Mouse (Mus musculus): Measurements from ENCODE around the gene Prrt1.

The Prrt1 gene

DNA sequence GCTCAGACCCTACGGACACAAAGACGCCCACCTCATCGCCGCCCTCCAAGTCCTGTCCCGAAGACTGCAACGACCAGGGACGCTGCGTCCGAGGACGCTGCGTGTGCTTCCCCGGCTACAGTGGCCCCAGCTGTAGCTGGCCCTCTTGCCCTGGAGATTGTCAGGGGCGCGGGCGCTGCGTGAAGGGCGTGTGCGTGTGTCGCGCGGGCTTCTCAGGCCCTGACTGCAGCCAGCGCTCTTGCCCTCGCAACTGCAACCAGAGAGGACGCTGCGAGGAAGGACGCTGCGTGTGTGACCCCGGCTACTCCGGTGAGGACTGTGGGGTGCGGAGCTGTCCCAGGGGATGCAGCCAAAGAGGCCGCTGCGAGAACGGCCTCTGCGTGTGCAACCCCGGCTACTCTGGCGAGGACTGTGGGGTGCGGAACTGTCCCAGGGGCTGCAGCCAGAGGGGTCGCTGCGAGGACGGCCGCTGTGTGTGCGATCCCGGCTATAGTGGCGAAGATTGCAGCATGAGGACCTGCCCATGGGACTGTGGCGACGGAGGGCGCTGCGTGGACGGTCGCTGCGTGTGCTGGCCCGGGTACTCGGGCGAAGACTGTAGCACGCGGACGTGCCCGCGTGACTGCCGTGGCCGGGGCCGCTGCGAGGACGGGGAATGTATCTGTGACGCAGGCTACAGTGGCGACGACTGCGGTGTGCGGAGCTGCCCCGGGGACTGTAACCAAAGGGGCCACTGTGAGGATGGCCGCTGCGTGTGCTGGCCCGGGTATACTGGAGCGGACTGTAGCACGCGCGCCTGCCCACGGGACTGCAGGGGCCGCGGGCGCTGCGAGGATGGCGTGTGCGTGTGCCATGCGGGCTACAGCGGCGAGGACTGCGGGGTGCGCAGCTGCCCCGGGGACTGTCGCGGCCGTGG, 42.1 kb downstream of the Prrt1 start:
- no peak for DNase-seq (ENCODE audit: low read depth, low spot score)

GRCm38 (mm10) chr17:34672246-34672792, 43.0 kb downstream of the Prrt1 start:
- no peak for DNase-seq (ENCODE audit: low read depth, low spot score)

DNA sequence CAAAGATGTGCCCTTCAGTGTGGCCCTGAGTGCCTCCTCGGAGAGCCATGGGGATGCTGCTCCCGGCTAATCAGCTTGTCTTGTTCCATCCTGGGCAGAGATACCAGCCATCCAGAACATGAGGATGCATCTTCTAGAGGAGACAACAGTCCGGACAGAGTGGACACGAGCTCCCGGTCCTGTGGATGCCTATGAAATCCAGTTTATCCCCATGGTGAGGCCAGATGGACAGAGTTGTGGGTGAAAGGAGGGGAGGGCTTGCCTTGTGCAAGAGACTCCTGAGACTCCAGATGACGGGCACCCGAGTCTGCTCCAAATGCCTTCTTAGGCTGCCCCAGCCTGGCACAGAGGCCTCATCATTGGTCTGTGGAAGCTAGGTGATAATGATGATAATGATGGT, 43.8 kb downstream of the Prrt1 start:
- DNase-seq (ENCODE audit: low read depth, low spot score) = no peak

DNA sequence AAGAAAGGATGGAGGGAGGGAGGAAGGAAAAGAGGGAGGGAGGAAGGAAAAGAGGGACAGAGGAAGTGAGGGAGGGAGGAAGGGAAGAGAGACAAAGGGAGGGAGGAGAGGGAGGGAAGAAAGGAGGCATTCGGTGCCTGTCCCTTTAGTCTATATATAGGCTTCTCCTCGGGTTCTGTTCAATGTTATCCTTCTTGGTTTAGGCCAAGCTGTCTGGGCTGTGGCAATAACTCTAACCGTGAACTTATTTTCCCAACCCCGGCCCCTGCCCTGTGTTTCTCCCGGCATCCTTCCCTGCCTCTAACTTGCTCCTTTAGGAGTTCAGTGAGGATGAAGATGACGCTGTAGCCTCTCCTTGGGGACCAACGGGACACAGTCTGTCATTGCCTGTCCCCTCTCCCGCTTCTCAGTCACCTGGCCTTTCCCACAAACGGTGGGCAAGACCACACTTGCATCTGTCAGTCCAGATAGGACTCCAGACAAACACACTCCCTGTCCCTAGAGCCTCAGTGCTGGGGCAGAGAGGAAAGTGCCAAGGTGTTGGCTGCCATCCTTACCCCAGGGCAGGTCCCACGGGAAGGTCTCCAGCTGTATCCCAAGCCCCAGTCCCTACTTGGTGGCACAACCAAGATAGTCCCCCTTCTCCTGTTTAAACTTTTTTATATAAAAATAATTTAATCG, 45.3 kb downstream of the Prrt1 start:
- no peak for DNase-seq (ENCODE audit: low read depth, low spot score)

GRCm38 (mm10) chr17:34675205-34676092, 46.1 kb downstream of the Prrt1 start:
- no peak for DNase-seq (ENCODE audit: low read depth, low spot score)

GRCm38 (mm10) chr17:34676093-34676460, 46.7 kb downstream of the Prrt1 start:
- DNase-seq (ENCODE audit: low read depth, low spot score) = no peak

- no peak for DNase-seq (ENCODE audit: low read depth, low spot score)
Observed at GRCm38 (mm10) chr17:34676671-34677070, 47.3 kb downstream of the Prrt1 start.

DNA sequence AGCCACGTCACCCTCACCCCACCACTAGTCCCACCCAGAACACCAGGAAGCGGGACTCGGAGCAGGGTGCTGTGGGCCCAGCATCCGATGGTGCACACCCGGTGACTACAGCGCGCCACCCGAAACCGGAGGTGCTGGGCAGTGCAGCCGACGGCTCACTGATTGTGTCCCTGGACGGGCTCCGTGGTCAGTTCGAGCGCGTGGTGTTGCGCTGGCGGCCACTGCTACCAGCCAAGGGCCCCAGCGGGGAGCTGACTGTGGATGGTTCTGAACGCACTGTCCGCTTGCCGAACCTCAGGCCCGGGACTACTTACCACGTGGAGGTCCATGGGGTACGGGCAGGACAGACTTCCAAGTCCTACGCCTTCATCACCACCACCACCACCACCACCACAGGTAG, 50.9 kb downstream of the Prrt1 start:
- no peak for DNase-seq (ENCODE audit: low read depth, low spot score)

DNA sequence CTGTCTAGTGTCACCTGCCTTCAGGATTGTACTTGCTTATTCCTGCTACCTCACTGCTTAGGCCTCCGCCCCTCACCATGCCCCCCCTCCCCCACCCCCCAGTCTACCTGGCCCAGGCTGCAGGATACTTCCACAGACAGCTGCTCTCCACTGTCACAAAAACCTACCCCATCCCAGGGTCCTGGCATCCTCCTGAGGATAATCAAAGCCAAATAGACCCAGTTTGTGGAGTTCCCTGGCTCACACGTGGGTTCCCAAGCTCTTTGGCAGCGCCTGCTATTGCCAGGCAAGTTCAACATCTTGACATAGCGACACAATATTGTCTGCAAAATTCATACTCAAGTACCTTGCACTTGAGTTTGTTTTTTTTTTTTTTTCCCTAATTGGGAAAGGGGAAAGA, 51.3 kb downstream of the Prrt1 start:
- no peak for DNase-seq (ENCODE audit: low read depth, low spot score)

DNA sequence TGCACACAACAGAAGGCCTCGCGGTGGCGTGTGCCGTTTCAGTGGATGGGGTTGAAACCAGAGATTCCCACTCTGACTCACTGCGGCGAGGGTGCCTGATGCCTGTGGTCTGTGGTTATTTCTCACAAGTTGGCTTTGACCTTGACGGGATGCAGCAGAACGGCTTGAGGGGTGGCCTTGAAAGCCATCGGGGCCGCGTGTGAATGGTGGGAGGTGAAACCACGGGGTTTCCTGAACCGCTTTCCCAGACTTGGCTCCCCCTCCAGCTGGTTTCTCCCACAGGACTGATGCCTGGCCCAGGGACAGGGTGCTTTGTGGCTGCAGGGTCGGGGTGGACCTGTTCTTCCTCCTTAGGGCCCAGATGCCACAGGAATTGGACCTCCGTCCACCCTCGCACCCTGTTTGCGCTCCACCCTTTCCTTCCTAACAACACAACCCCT, 51.8 kb downstream of the Prrt1 start:
- no peak for DNase-seq (ENCODE audit: low read depth, low spot score)

- no peak for DNase-seq (ENCODE audit: low read depth, low spot score)
Observed at GRCm38 (mm10) chr17:34681881-34682536, 52.7 kb downstream of the Prrt1 start.
